Mouse (Mus musculus): Measurements from ENCODE around the gene Agbl4. TPM values are rescaled to one million over a fixed set of nuclear protein-coding genes. Genes with fewer than 3 reads are reported as not detected.

Gene Agbl4
- total RNA-seq (2023), result not detected

GRCm38 (mm10) chr4:110397618-110398045 is at the start of gene Agbl4:
Gene Agbl4, plus strand, starts transcription at chr4:110397661.

DNA sequence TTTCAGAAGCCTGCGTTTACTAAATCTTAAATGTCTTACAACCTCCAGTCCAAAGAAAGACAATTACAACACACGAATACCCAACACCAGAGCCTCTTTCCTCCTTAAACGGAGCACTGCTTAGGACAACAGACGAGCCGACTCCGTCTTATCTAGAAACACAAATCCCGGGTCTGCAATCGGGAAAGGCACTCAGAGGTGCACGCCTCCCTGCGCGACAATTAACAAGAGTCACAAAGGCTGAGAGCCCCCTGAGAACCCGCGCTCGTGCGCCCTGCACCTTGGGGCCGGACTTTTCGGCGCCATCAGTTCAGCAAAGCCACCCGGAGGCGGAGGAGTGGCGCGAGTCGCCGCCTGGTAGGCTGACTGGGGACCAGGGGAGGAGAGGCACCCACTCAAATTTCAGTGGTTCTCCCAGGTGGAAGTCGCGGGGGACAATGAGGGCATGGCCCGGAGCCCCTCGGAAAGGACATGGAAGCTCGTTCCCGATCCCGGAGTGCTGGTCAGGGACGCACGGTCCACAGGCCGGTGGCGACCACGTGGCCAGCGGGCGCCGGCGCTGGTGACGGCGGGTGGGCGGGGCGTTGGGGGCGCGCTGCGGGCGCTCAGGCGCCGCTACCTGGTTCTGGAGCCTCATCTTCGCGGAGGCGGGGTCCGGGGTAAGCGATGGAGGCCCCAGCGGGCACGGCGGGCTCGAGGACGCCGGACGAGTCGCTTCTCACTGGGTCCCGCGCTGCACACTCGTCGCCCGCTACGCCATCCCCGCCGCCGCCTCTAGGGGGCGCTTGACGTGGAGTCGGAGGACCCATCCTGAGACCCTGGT is 46.1 kb upstream of the Agbl4 start, which contains the start of gene Elavl4:
TSS of gene Elavl4 (minus strand) at position 732 of the 823 bp plus-strand sequence.

DNA sequence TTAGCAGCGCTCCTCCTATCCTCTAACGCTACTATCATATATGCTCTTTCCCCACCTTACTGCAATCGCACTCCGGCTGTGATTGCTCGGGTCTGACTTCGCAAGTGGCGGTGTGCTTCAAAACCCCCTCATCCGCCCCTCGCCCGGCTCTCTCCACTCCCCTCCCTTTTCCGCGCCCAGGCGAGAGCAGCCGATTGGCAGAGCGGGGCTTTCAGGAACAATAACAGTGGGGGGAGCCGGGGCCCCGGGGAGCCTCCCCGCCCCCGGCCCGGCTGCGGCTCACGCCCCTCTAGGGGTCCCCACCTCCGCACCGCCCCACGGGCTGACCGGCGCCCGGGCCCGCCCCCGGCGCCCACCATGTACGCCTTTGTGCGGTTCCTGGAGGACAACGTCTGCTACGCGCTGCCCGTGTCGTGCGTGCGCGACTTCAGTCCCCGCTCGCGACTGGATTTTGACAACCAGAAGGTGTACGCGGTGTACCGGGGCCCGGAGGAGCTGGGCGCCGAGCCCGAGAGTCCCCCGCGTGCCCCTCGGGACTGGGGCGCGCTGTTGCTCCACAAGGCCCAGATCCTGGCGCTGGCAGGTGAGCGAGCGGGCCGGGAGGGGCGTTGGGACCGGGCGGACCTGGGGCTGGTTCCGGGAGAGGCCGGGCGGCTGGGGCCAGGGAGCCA is 1017.5 kb downstream of the Agbl4 start, which contains the start of gene Bend5:
TSS of gene Bend5 (plus strand) at position 189 of the 671 bp plus-strand sequence.

Other genes with a start within 250 kb of the Agbl4 start
- not detected for gene Elavl4, start 45.8 kb upstream of the Agbl4 start, total RNA-seq (2023)